Mouse (Mus musculus): ENCODE results near the gene Disc1. TPM values are rescaled to one million over a fixed set of nuclear protein-coding genes. Genes with fewer than 3 reads are reported as not detected.

Gene Disc1
- polyA plus RNA-seq, 2 experiments, result 2.2 to 3.2 TPM

- no peak overlapping the region for H3K27ac ChIP-seq (replicated peaks; ENCODE audit: low read depth, low read length)
Measured at GRCm38 (mm10) chr8:125184881-125185280, 130.9 kb downstream of the Disc1 start.

GRCm38 (mm10) chr8:125187044-125187443 lies 133.0 kb downstream of the Disc1 start:
- H3K9me3 ChIP-seq (ENCODE audit: control insufficient read depth, low read length), result no peaks in the 10 kb centered on the region
- WGBS, result 30% methylated on average over 10 of the region's 10 CpGs
- no peak for TF ChIP-seq POLR2A (IDR thresholded peaks at IDR 0.05; ENCODE audit: borderline replicate concordance, extremely low read depth, insufficient read depth, insufficient read length)
- ATAC-seq (ENCODE audit: low FRiP score, low read depth) (no peak), DNase-seq (ENCODE audit: low spot score) (no peak)
- H3K27me3 ChIP-seq (ENCODE audit: control insufficient read depth, insufficient read depth, low read length), result no peaks in the 10 kb centered on the region
- H3K27ac ChIP-seq (replicated peaks; ENCODE audit: low read depth, low read length), result no peak overlapping the region
- H3K4me1 ChIP-seq (ENCODE audit: control insufficient read depth, insufficient read depth, low read length), result no peaks in the 10 kb centered on the region
- H3K4me2 ChIP-seq (replicated peaks; ENCODE audit: low read depth, low read length, severe bottlenecking), result no peak overlapping the region
- no peak overlapping the region for H3K4me3 ChIP-seq (replicated peaks; ENCODE audit: low read length)
- no peaks in the 10 kb centered on the region for H3K36me3 ChIP-seq (ENCODE audit: control insufficient read depth, insufficient read depth, low read length)
- H3K9ac ChIP-seq (ENCODE audit: low read depth, low read length, severe bottlenecking), result no peak overlapping the region

More at GRCm38 (mm10) chr8:125184881-125185280, 130.9 kb downstream of the Disc1 start:
- Histone ChIP-seq H3K4me2 (replicated peaks; ENCODE audit: low read depth, low read length, severe bottlenecking) (no peak overlapping the region), H3K27me3 (ENCODE audit: control insufficient read depth, insufficient read depth, low read length) (no peaks in the 10 kb centered on the region), H3K4me3 (replicated peaks; ENCODE audit: low read length) (no peak overlapping the region), H3K9me3 (ENCODE audit: control insufficient read depth, low read length) (no peaks in the 10 kb centered on the region), H3K4me1 (ENCODE audit: control insufficient read depth, insufficient read depth, low read length) (no peaks in the 10 kb centered on the region), H3K36me3 (ENCODE audit: control insufficient read depth, insufficient read depth, low read length) (no peaks in the 10 kb centered on the region), H3K9ac (ENCODE audit: low read depth, low read length, severe bottlenecking) (no peak overlapping the region)
- 44% methylated on average over 1 of the region's 1 CpGs for WGBS
- no peak for TF ChIP-seq POLR2A (IDR thresholded peaks at IDR 0.05; ENCODE audit: borderline replicate concordance, extremely low read depth, insufficient read depth, insufficient read length)
- DNase-seq (ENCODE audit: low spot score) (no peak), ATAC-seq (ENCODE audit: low FRiP score, low read depth) (no peak)

- no peak for TF ChIP-seq POLR2A (IDR thresholded peaks at IDR 0.05; ENCODE audit: borderline replicate concordance, extremely low read depth, insufficient read depth, insufficient read length)
- no peak for DNase-seq (ENCODE audit: low spot score)
- H3K9ac ChIP-seq (ENCODE audit: low read depth, low read length, severe bottlenecking), result no peak overlapping the region
- H3K27me3 ChIP-seq (ENCODE audit: control insufficient read depth, insufficient read depth, low read length), result 0 out of 2 replicates have a peak, but pooled peaks cover 3% of the 10 kb centered on the region
- H3K4me3 ChIP-seq (replicated peaks; ENCODE audit: low read length), result no peak overlapping the region
- H3K4me2 ChIP-seq (replicated peaks; ENCODE audit: low read depth, low read length, severe bottlenecking), result no peak overlapping the region
- no peak overlapping the region for H3K27ac ChIP-seq (replicated peaks; ENCODE audit: low read depth, low read length)
- H3K9me3 ChIP-seq (ENCODE audit: control insufficient read depth, low read length), result no peaks in the 10 kb centered on the region
- WGBS, result 75% methylated on average over 5 of the region's 5 CpGs
- no peaks in the 10 kb centered on the region for H3K36me3 ChIP-seq (ENCODE audit: control insufficient read depth, insufficient read depth, low read length)
- no peak for ATAC-seq (ENCODE audit: low FRiP score, low read depth)
- peaks cover 4% of the 10 kb centered on the region; the same call in 1 of the 2 replicates for H3K4me1 ChIP-seq (ENCODE audit: control insufficient read depth, insufficient read depth, low read length)
Measured at GRCm38 (mm10) chr8:125193701-125194100, 139.7 kb downstream of the Disc1 start.

GRCm38 (mm10) chr8:125195121-125195520 lies 141.1 kb downstream of the Disc1 start:
- WGBS, result 50% methylated on average over 9 of the region's 9 CpGs
- Histone ChIP-seq H3K36me3 (ENCODE audit: control insufficient read depth, insufficient read depth, low read length) (no peaks in the 10 kb centered on the region), H3K27ac (replicated peaks; ENCODE audit: low read depth, low read length) (no peak overlapping the region), H3K4me3 (replicated peaks; ENCODE audit: low read length) (no peak overlapping the region), H3K27me3 (ENCODE audit: control insufficient read depth, insufficient read depth, low read length) (0 out of 2 replicates have a peak, but pooled peaks cover 3% of the 10 kb centered on the region), H3K4me1 (ENCODE audit: control insufficient read depth, insufficient read depth, low read length) (peaks cover 4% of the 10 kb centered on the region; the same call in 1 of the 2 replicates), H3K9ac (ENCODE audit: low read depth, low read length, severe bottlenecking) (no peak overlapping the region), H3K4me2 (replicated peaks; ENCODE audit: low read depth, low read length, severe bottlenecking) (no peak overlapping the region), H3K9me3 (ENCODE audit: control insufficient read depth, low read length) (no peaks in the 10 kb centered on the region)
- TF ChIP-seq POLR2A (IDR thresholded peaks at IDR 0.05; ENCODE audit: borderline replicate concordance, extremely low read depth, insufficient read depth, insufficient read length), result no peak
- ATAC-seq (ENCODE audit: low FRiP score, low read depth), result 0 out of 2 replicates have a peak, but pooled peaks have one; percentile 44
- no peak for DNase-seq (ENCODE audit: low spot score)

GRCm38 (mm10) chr8:125196573-125197094 lies 142.6 kb downstream of the Disc1 start:
- no peak overlapping the region for H3K9ac ChIP-seq (ENCODE audit: low read depth, low read length, severe bottlenecking)
- H3K27me3 ChIP-seq (ENCODE audit: control insufficient read depth, insufficient read depth, low read length), result 0 out of 2 replicates have a peak, but pooled peaks cover 3% of the 10 kb centered on the region
- WGBS, result 78% methylated on average over 14 of the region's 14 CpGs
- no peak overlapping the region for H3K4me2 ChIP-seq (replicated peaks; ENCODE audit: low read depth, low read length, severe bottlenecking)
- no peaks in the 10 kb centered on the region for H3K36me3 ChIP-seq (ENCODE audit: control insufficient read depth, insufficient read depth, low read length)
- TF ChIP-seq POLR2A (IDR thresholded peaks at IDR 0.05; ENCODE audit: borderline replicate concordance, extremely low read depth, insufficient read depth, insufficient read length), result no peak
- DNase-seq (ENCODE audit: low spot score) (no peak), ATAC-seq (ENCODE audit: low FRiP score, low read depth) (no peak)
- H3K4me1 ChIP-seq (ENCODE audit: control insufficient read depth, insufficient read depth, low read length), result peaks cover 4% of the 10 kb centered on the region; the same call in 1 of the 2 replicates
- H3K9me3 ChIP-seq (ENCODE audit: control insufficient read depth, low read length), result no peaks in the 10 kb centered on the region
- no peak overlapping the region for H3K4me3 ChIP-seq (replicated peaks; ENCODE audit: low read length)
- H3K27ac ChIP-seq (replicated peaks; ENCODE audit: low read depth, low read length), result no peak overlapping the region
